Mouse (Mus musculus) neural tube, embryonic 12.5 days (tissue): ENCODE measurements around the gene Selenof. TPM values are rescaled to one million over a fixed set of nuclear protein-coding genes. Genes with fewer than 3 reads are reported as not detected.

ENCODE experiments used
- ATAC-seq: fragments of 200-750 bp; cut with Nextera tagmentation; 2 replicates; pipeline ENCODE4 v1.8.0; 2017; ENCODE audit warnings: low read depth, mild to moderate bottlenecking, moderate TSS enrichment, moderate library complexity; ENCODE audit not compliant: low FRiP score
- H3K27ac ChIP-seq: fragments of 300-500 bp; sonication (generic); 2 replicates; pipeline ENCODE4 v1.5.1; 2016
- H3K27me3 ChIP-seq: fragments of 300-500 bp; sonication (generic); replicated peaks from 2 replicates; pipeline ENCODE4 v1.6.1; 2016; ENCODE audit warnings: mild to moderate bottlenecking
- H3K36me3 ChIP-seq: fragments of 300-500 bp; sonication (generic); 2 replicates; pipeline ENCODE4 v1.6.1; 2016; ENCODE audit warnings: mild to moderate bottlenecking
- H3K4me1 ChIP-seq: fragments of 300-500 bp; sonication (generic); 2 replicates; pipeline ENCODE4 v1.6.1; 2016
- H3K4me2 ChIP-seq: fragments of 300-500 bp; sonication (generic); replicated peaks from 2 replicates; pipeline ENCODE4 v1.6.1; 2016; ENCODE audit warnings: mild to moderate bottlenecking
- H3K4me3 ChIP-seq: fragments of 300-500 bp; sonication (generic); 2 replicates; pipeline ENCODE4 v1.5.1; 2016
- H3K9ac ChIP-seq: fragments of 300-500 bp; sonication (generic); 2 replicates; pipeline ENCODE4 v1.6.1; 2016; ENCODE audit warnings: mild to moderate bottlenecking
- H3K9me3 ChIP-seq: fragments of 300-500 bp; sonication (generic); 2 replicates; pipeline ENCODE4 v1.6.1; 2016; ENCODE audit warnings: mild to moderate bottlenecking
- WGBS: fragments of 180-500 bp; shearing (Covaris S2); methylation state at CpG from one replicate; pipeline ENCODE4 v1.1.7; 2016; 5-methylcytosine and 5-hydroxymethylcytosine counted together
- polyA plus RNA-seq: library from polyadenylated mRNA; unstranded; fragments of >200 nt; fragmentation: Nextera tagmentation; extraction: Ambion mirVana; gene quantifications from 2 replicates; pipeline ENCODE4 v1.2.1, GENCODE M21; 2016

Selenof gene
- polyA plus RNA-seq, 1 experiment from 2014 or later, result 491 TPM

DNA sequence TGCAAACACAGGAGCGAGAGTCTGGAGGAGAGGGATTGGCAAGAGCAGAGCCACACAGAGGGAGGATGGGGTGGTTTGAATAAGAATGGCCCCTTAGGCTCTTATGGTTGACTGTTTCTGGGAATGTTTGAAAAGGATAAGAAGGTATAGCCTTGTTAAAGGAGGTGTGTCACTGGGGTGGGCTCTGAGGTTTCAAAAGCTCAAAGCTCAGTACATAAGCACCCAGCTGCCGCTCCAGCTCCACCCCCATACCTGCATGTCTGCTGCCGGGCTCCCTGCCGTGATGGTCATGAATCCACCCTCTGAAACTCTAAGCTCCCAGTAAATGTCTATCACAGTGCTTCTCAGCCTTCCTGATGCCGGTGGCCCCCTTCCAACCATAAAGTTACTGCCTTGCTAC lies 40.7 kb downstream of the Selenof start:
- ATAC-seq, result no peak
- Histone ChIP-seq H3K36me3 (no peaks in the 10 kb centered on the region), H3K27ac (no peak overlapping the region), H3K9me3 (no peaks in the 10 kb centered on the region), H3K4me2 (no peak overlapping the region), H3K4me3 (no peak overlapping the region), H3K4me1 (peaks cover 7% of the 10 kb centered on the region; the same call in 1 of the 2 replicates), H3K9ac (no peak overlapping the region), H3K27me3 (no peaks in the 10 kb centered on the region)
- 39% methylated on average over 5 of the region's 5 CpGs for WGBS

- no peaks in the 10 kb centered on the region for H3K36me3 ChIP-seq
- H3K4me3 ChIP-seq, result no peak overlapping the region
- peaks cover 17% of the 10 kb centered on the region for H3K4me1 ChIP-seq
- H3K27ac ChIP-seq, result no peak overlapping the region
- no peak overlapping the region for H3K9ac ChIP-seq
- WGBS, result 65% methylated on average over 8 of the region's 8 CpGs
- no peaks in the 10 kb centered on the region for H3K9me3 ChIP-seq
- H3K27me3 ChIP-seq, result no peaks in the 10 kb centered on the region
- H3K4me2 ChIP-seq, result no peak overlapping the region
- ATAC-seq, result no peak
These were observed 41.6 kb downstream of the Selenof start for GRCm38 (mm10) chr3:144611626-144612271.

DNA sequence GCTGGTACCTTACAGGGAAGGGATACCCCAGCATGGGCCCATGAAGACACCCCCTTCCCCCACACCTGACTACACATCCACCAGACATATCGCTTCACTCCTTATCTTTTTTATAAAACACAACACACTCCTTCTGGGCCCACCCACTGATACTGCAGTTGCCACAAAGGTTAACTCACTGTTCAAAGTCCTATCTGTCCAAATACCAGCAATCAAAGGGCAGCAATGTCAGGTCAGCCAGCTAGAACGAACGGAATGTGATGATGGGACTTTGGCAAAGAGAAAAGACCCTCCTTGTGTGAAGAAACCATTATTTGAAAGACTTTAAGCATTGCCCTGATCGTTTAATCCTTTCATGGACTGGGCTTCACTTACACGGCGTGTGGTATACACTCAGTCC lies 42.3 kb downstream of the Selenof start:
- no peak overlapping the region for H3K4me2 ChIP-seq
- H3K27ac ChIP-seq, result no peak overlapping the region
- H3K9ac ChIP-seq, result no peak overlapping the region
- H3K27me3 ChIP-seq, result no peaks in the 10 kb centered on the region
- H3K36me3 ChIP-seq, result no peaks in the 10 kb centered on the region
- no peaks in the 10 kb centered on the region for H3K9me3 ChIP-seq
- no peak overlapping the region for H3K4me3 ChIP-seq
- no peak for ATAC-seq
- WGBS, result 75% methylated on average over 6 of the region's 6 CpGs
- peaks cover 20% of the 10 kb centered on the region for H3K4me1 ChIP-seq

GRCm38 (mm10) chr3:144614277-144614676 lies 44.2 kb downstream of the Selenof start:
- Histone ChIP-seq H3K27ac (no peak overlapping the region), H3K4me3 (no peak overlapping the region), H3K36me3 (no peaks in the 10 kb centered on the region), H3K27me3 (no peaks in the 10 kb centered on the region), H3K4me2 (no peak overlapping the region), H3K4me1 (peaks cover 20% of the 10 kb centered on the region), H3K9me3 (no peaks in the 10 kb centered on the region), H3K9ac (no peak overlapping the region)
- WGBS, result 79% methylated on average over 6 of the region's 6 CpGs
- ATAC-seq, result no peak

- H3K4me3 ChIP-seq, result no peak overlapping the region
- no peak for ATAC-seq
- H3K27me3 ChIP-seq, result no peaks in the 10 kb centered on the region
- no peak overlapping the region for H3K4me2 ChIP-seq
- no peaks in the 10 kb centered on the region for H3K9me3 ChIP-seq
- no peaks in the 10 kb centered on the region for H3K36me3 ChIP-seq
- 40% methylated on average over 10 of the region's 10 CpGs for WGBS
- peaks cover 20% of the 10 kb centered on the region for H3K4me1 ChIP-seq
- no peak overlapping the region for H3K9ac ChIP-seq
- H3K27ac ChIP-seq, result no peak overlapping the region
These were observed 44.6 kb downstream of the Selenof start for GRCm38 (mm10) chr3:144614698-144615097.

GRCm38 (mm10) chr3:144615459-144615858 lies 45.4 kb downstream of the Selenof start:
- H3K9me3 ChIP-seq, result no peaks in the 10 kb centered on the region
- no peaks in the 10 kb centered on the region for H3K27me3 ChIP-seq
- WGBS, result 65% methylated on average over 9 of the region's 9 CpGs
- peaks cover 20% of the 10 kb centered on the region for H3K4me1 ChIP-seq
- no peaks in the 10 kb centered on the region for H3K36me3 ChIP-seq
- no peak overlapping the region for H3K4me2 ChIP-seq
- H3K9ac ChIP-seq, result no peak overlapping the region
- no peak overlapping the region for H3K27ac ChIP-seq
- H3K4me3 ChIP-seq, result no peak overlapping the region
- ATAC-seq, result no peak

DNA sequence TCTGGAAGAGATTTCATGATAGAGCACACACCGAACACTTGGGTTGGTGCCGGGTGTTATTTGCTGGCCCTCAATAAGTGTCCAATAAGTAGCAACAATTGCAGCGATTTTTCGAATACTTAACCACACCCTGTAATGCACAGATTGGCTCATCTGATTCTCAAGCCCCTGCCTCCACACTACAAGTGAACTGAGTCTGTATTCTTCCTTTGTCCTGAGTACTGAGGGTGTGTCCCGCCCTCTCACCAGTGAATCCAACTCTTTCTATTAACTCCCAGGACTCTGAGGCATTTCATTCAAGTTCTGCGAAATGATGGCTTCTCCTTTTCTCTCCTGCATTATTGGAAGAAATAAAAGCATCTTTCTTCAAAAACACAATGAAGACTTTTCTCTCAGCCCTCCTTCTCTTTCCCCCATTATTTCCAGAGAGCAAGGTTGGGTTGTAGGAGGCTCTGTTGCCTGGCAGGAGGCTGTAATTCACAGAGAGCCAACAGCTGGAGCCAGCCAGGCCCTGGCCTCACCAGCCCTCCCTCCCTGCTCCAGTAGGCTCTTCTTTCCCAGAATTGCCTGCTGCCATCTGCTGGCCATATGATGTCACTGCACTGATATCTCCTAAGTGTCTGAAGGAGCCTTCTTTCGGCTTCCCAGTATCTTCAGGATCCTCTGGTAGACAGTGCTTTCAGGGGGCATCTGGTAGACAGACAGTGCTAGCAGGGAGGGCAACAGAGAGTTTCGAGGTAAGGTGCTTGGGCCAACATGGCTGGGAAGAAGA lies 46.7 kb downstream of the Selenof start:
- Histone ChIP-seq H3K4me2 (no peak overlapping the region), H3K9ac (no peak overlapping the region), H3K27ac (no peak overlapping the region), H3K4me1 (peaks cover 20% of the 10 kb centered on the region), H3K27me3 (no peaks in the 10 kb centered on the region), H3K9me3 (no peaks in the 10 kb centered on the region), H3K36me3 (no peaks in the 10 kb centered on the region), H3K4me3 (no peak overlapping the region)
- WGBS, result 42% methylated on average over 8 of the region's 8 CpGs
- peak; percentile 94 for ATAC-seq

- no peak overlapping the region for H3K27ac ChIP-seq
- ATAC-seq, result no peak
- H3K36me3 ChIP-seq, result no peaks in the 10 kb centered on the region
- H3K4me1 ChIP-seq, result peaks cover 20% of the 10 kb centered on the region
- H3K4me2 ChIP-seq, result no peak overlapping the region
- no peak overlapping the region for H3K4me3 ChIP-seq
- H3K9ac ChIP-seq, result no peak overlapping the region
- H3K9me3 ChIP-seq, result no peaks in the 10 kb centered on the region
- H3K27me3 ChIP-seq, result no peaks in the 10 kb centered on the region
- 91% methylated on average over 10 of the region's 10 CpGs for WGBS
These were observed 47.6 kb downstream of the Selenof start for GRCm38 (mm10) chr3:144617633-144618180.

- H3K27me3 ChIP-seq, result no peaks in the 10 kb centered on the region
- no peak overlapping the region for H3K27ac ChIP-seq
- no peak overlapping the region for H3K4me2 ChIP-seq
- H3K4me3 ChIP-seq, result no peak overlapping the region
- H3K36me3 ChIP-seq, result no peaks in the 10 kb centered on the region
- WGBS, result 73% methylated on average over 13 of the region's 13 CpGs
- no peak overlapping the region for H3K9ac ChIP-seq
- no peaks in the 10 kb centered on the region for H3K4me1 ChIP-seq
- H3K9me3 ChIP-seq, result no peaks in the 10 kb centered on the region
- ATAC-seq, result peak; percentile 84
These were observed 53.0 kb downstream of the Selenof start for GRCm38 (mm10) chr3:144622930-144623612.

- Histone ChIP-seq H3K9ac (no peak overlapping the region), H3K27ac (no peak overlapping the region), H3K4me1 (no peaks in the 10 kb centered on the region), H3K4me2 (no peak overlapping the region), H3K4me3 (no peak overlapping the region), H3K36me3 (no peaks in the 10 kb centered on the region), H3K9me3 (no peaks in the 10 kb centered on the region), H3K27me3 (no peaks in the 10 kb centered on the region)
- 79% methylated on average over 5 of the region's 5 CpGs for WGBS
- ATAC-seq, result no peak
These were observed 55.6 kb downstream of the Selenof start for GRCm38 (mm10) chr3:144625691-144626090.

DNA sequence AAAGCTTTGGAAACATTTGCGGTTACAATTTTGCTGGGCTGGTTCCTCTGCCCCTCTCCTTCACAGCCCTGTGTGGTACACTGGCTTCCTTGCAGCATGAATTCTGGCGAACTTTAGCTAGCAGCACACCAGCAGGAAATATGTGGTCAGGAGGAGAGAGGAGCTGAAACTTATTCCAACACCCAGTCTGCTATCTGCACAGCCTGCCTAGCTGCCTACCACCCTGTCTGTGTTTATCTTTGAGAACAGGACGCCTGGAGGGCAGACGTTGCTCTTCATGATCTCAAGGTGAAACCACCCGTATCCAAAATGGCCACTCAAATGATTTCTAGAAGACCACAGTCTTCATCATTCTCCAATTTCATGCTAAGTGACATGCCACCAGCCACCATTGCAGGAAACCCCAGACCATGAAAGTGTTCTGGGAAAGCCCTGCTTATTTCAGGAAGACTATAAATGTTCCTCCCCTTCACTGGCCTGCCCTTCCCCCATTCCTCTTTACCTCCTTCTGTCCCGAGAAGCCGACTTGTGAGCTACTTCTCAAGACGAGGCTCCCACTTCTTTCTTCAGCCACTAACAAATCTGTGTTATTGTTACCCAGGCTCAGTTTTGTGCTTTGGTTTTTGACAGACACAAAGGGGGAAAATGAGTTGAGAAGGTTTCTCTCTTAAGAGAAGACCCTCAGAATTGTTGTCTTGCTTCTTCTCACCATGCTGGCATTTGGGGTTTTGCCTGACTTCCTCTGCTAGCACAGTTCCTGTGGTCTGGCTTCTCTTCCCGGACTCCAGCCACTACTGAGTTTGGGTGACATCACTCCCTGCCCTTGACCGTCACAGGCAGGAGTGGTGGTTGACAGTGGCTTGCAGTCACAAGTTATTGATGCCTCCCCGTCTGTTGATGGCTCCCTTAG lies 58.2 kb downstream of the Selenof start:
- no peak overlapping the region for H3K4me2 ChIP-seq
- no peaks in the 10 kb centered on the region for H3K9me3 ChIP-seq
- H3K4me1 ChIP-seq, result no peaks in the 10 kb centered on the region
- no peaks in the 10 kb centered on the region for H3K27me3 ChIP-seq
- H3K4me3 ChIP-seq, result no peak overlapping the region
- no peak overlapping the region for H3K27ac ChIP-seq
- no peak for ATAC-seq
- 79% methylated on average over 11 of the region's 11 CpGs for WGBS
- no peaks in the 10 kb centered on the region for H3K36me3 ChIP-seq
- H3K9ac ChIP-seq, result no peak overlapping the region

GRCm38 (mm10) chr3:144628915-144629230 lies 58.8 kb downstream of the Selenof start:
- Histone ChIP-seq H3K9ac (no peak overlapping the region), H3K4me3 (no peak overlapping the region), H3K4me1 (no peaks in the 10 kb centered on the region), H3K36me3 (no peaks in the 10 kb centered on the region), H3K4me2 (no peak overlapping the region), H3K9me3 (no peaks in the 10 kb centered on the region), H3K27me3 (no peaks in the 10 kb centered on the region), H3K27ac (no peak overlapping the region)
- 95% methylated on average over 3 of the region's 3 CpGs for WGBS
- no peak for ATAC-seq
